Mouse (Mus musculus) kidney, adult 2 months (tissue): ENCODE results near the gene Erc2. TPM values are rescaled to one million over a fixed set of nuclear protein-coding genes. Genes with fewer than 3 reads are reported as not detected.

Source experiments
- DNase-seq: peaks from one replicate; pipeline ENCODE4 v3.0.0; 2021
- H3K27ac ChIP-seq: fragments of 200-500 bp; 2 replicates; pipeline ENCODE4 v1.5.1; 2012; ENCODE audit warnings: low read depth, low read length, control low read depth, inconsistent platforms; ENCODE audit not compliant: insufficient read depth
- H3K27me3 ChIP-seq: fragments of 200-500 bp; replicated peaks from 2 replicates; pipeline ENCODE4 v1.6.1; 2012; ENCODE audit warnings: mild to moderate bottlenecking, moderate library complexity, low read length, inconsistent platforms; ENCODE audit not compliant: control insufficient read depth, insufficient read depth
- H3K36me3 ChIP-seq: fragments of 200-500 bp; 2 replicates; pipeline ENCODE4 v1.6.1; 2012; ENCODE audit warnings: mild to moderate bottlenecking, moderate library complexity, low read length, inconsistent platforms; ENCODE audit not compliant: control insufficient read depth, insufficient read depth
- H3K4me1 ChIP-seq: fragments of 200-500 bp; 2 replicates; pipeline ENCODE4 v1.6.1; 2011; ENCODE audit warnings: low read length; ENCODE audit not compliant: control insufficient read depth, insufficient read depth
- H3K4me3 ChIP-seq: fragments of 200-500 bp; 2 replicates; pipeline ENCODE4 v1.5.1; 2011; ENCODE audit warnings: mild to moderate bottlenecking, low read depth, low read length, control low read depth; ENCODE audit not compliant: insufficient read depth
- CTCF ChIP-seq: fragments of 200-500 bp; conservative IDR thresholded peaks from 2 replicates; pipeline ENCODE4 v1.5.1; 2011; ENCODE audit warnings: low read depth, mild to moderate bottlenecking, control low read depth, low read length, moderate library complexity, mixed read lengths; ENCODE audit not compliant: insufficient read depth, insufficient read length
- POLR2A ChIP-seq: fragments of 200-500 bp; IDR thresholded peaks from one replicate; pipeline ENCODE4 v1.6.1; 2011; ENCODE audit warnings: low read depth, low read length, control low read depth
- WGBS: fragments of 180-500 bp; shearing (Covaris S2); methylation state at CpG from one replicate; pipeline ENCODE4 v1.1.7; 2018; 5-methylcytosine and 5-hydroxymethylcytosine counted together
- polyA plus RNA-seq: library from polyadenylated mRNA; depleted of rRNA; stranded (reverse); fragments of >200 nt; gene quantifications from 2 replicates; pipeline ENCODE4 v1.2.3, GENCODE M21; 2012

The Erc2 gene
- polyA plus RNA-seq, 1 experiment = 6.9 TPM

GRCm38 (mm10) chr14:28434996-28435395 lies 812.8 kb downstream of the Erc2 start:
- WGBS = 81% methylated on average over 7 of the region's 7 CpGs
- no peak for TF ChIP-seq CTCF
- TF ChIP-seq POLR2A = no peak

GRCm38 (mm10) chr14:28439171-28439570 lies 816.9 kb downstream of the Erc2 start:
- Histone ChIP-seq H3K4me3 (no peak overlapping the region), H3K4me1 (no peaks in the 10 kb centered on the region), H3K27ac (no peak overlapping the region), H3K27me3 (no peaks in the 10 kb centered on the region), H3K36me3 (no peaks in the 10 kb centered on the region)
- no peak for TF ChIP-seq POLR2A
- TF ChIP-seq CTCF = no peak
- WGBS = 91% methylated on average over 6 of the region's 6 CpGs
- no peak for DNase-seq

More at GRCm38 (mm10) chr14:28434996-28435395, 812.8 kb downstream of the Erc2 start:
- Histone ChIP-seq H3K27ac (no peak overlapping the region), H3K4me3 (no peak overlapping the region), H3K36me3 (no peaks in the 10 kb centered on the region), H3K27me3 (no peaks in the 10 kb centered on the region), H3K4me1 (no peaks in the 10 kb centered on the region)
- DNase-seq = no peak

- WGBS = 52% methylated on average over 14 of the region's 14 CpGs
- no peaks in the 10 kb centered on the region for H3K27me3 ChIP-seq
- no peak overlapping the region for H3K4me3 ChIP-seq
- peak overlapping the region; percentile 30; the same call in 1 of the 2 replicates for H3K27ac ChIP-seq
- no peaks in the 10 kb centered on the region for H3K36me3 ChIP-seq
- TF ChIP-seq CTCF = no peak
- TF ChIP-seq POLR2A = no peak
- DNase-seq = peak; percentile 47
- no peaks in the 10 kb centered on the region for H3K4me1 ChIP-seq
These were observed 819.2 kb downstream of the Erc2 start for GRCm38 (mm10) chr14:28441240-28441967.

DNA sequence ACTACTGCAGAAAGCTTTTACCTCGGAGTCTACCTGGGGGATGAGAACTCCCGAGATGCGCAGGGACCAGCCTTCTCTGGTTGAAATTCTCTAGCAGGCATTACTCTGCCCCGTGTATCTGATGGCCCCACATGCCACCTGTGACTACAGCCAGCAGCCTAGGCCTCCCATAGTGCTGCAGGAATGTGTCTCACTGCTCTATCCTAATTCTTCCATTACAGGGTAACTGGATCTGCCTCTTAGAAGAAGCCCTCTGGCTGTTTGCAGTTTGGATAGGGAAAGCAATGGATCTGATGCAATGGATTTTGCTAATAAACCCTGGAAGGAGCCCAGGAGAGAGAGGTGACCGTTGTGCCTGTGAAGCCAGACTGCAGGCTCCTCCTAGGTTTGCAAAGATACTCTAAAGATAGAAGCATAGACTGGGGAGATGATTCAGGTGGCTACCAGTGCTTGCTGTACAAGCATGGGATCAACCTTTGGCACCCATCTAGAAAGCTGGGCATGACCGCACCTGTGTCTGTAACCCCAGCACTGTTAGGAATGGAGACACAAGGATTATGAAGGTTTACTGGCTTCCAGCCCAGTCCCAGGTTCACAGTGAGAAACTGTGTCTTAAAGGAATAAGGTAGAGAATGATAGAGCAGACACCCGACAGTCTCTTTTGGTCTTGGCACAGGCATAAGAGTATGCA lies 821.2 kb downstream of the Erc2 start:
- Histone ChIP-seq H3K27ac (no peak overlapping the region), H3K4me1 (no peaks in the 10 kb centered on the region), H3K27me3 (no peaks in the 10 kb centered on the region), H3K4me3 (no peak overlapping the region), H3K36me3 (no peaks in the 10 kb centered on the region)
- 70% methylated on average over 7 of the region's 7 CpGs for WGBS
- TF ChIP-seq POLR2A (no peak), CTCF (no peak)
- peak; percentile 30 for DNase-seq

- TF ChIP-seq POLR2A (no peak), CTCF (no peak)
- Histone ChIP-seq H3K36me3 (no peaks in the 10 kb centered on the region), H3K27ac (no peak overlapping the region), H3K27me3 (no peaks in the 10 kb centered on the region), H3K4me1 (no peaks in the 10 kb centered on the region; the same call in 1 of the 2 replicates), H3K4me3 (no peak overlapping the region)
- 58% methylated on average over 6 of the region's 6 CpGs for WGBS
- DNase-seq = peak; percentile 29
These were observed 823.5 kb downstream of the Erc2 start for GRCm38 (mm10) chr14:28445737-28446136.

DNA sequence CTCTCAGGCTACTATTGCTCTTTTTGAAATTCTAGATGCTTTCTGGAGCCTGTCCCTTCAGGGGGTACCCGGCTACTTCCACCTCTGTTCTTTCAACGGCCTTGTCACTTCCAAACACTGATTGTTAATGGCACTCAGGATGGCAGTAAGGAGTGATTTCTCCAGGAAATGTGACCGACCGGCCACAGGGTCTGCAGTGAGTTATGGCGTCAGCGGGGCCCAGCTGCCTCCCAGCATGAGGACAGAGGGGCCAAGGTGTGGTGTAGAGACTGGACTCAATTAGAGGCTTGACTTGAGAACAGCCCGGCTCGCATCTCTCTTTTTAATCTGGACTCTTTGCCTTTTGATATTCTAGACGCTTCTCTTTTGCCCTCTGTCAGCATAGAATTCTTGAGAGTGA lies 829.5 kb downstream of the Erc2 start:
- H3K36me3 ChIP-seq = no peaks in the 10 kb centered on the region
- peaks cover 4% of the 10 kb centered on the region; the same call in 1 of the 2 replicates for H3K4me1 ChIP-seq
- H3K4me3 ChIP-seq = no peak overlapping the region
- TF ChIP-seq POLR2A (no peak), CTCF (no peak)
- 63% methylated on average over 9 of the region's 9 CpGs for WGBS
- no peaks in the 10 kb centered on the region for H3K27me3 ChIP-seq
- 0 out of 2 replicates have a peak overlapping the region, but pooled peaks have one; percentile 36 for H3K27ac ChIP-seq
- no peak for DNase-seq
